Mouse (Mus musculus) stomach, postnatal 0 days (tissue): ENCODE measurements around the gene Mrpl49. TPM values are rescaled to one million over a fixed set of nuclear protein-coding genes. Genes with fewer than 3 reads are reported as not detected.

Experiments used
- ATAC-seq: fragments of 200-750 bp; cut with Nextera tagmentation; 2 replicates; pipeline ENCODE4 v1.8.0; 2017; ENCODE audit not compliant: low FRiP score, low TSS enrichment
- DNase-seq: peaks from one replicate; pipeline ENCODE4 v3.0.0-alpha.2; 2016; ENCODE audit warnings: low spot score
- H3K27ac ChIP-seq: fragments of 300-500 bp; sonication (generic); replicated peaks from 2 replicates; pipeline ENCODE4 v1.5.1; 2014; ENCODE audit warnings: mild to moderate bottlenecking, control low read depth
- H3K27me3 ChIP-seq: fragments of 300-500 bp; sonication (generic); 2 replicates; pipeline ENCODE4 v1.6.1; 2014; ENCODE audit warnings: low read length; ENCODE audit not compliant: control insufficient read depth, insufficient read depth
- H3K36me3 ChIP-seq: fragments of 300-500 bp; sonication (generic); 2 replicates; pipeline ENCODE4 v1.6.1; 2014; ENCODE audit warnings: low read length, mixed read lengths; ENCODE audit not compliant: control insufficient read depth, insufficient read depth
- H3K4me1 ChIP-seq: fragments of 300-500 bp; sonication (generic); replicated peaks from 2 replicates; pipeline ENCODE4 v1.6.1; 2014; ENCODE audit warnings: antibody characterized with exemption; ENCODE audit not compliant: control insufficient read depth, insufficient read depth
- H3K4me2 ChIP-seq: fragments of 300-500 bp; sonication (generic); replicated peaks from 2 replicates; pipeline ENCODE4 v1.6.1; 2014; ENCODE audit warnings: low read depth, mild to moderate bottlenecking, control low read depth, moderate library complexity
- H3K4me3 ChIP-seq: fragments of 300-500 bp; sonication (generic); 2 replicates; pipeline ENCODE4 v1.5.1; 2014; ENCODE audit warnings: low read depth, low read length, control low read depth
- H3K9ac ChIP-seq: fragments of 300-500 bp; sonication (generic); 2 replicates; pipeline ENCODE4 v1.6.1; 2014; ENCODE audit warnings: mild to moderate bottlenecking, low read length, control low read depth, mixed read lengths
- H3K9me3 ChIP-seq: fragments of 300-500 bp; sonication (generic); 2 replicates; pipeline ENCODE4 v1.6.1; 2016; ENCODE audit warnings: low read length; ENCODE audit not compliant: control insufficient read depth
- CTCF ChIP-seq: IDR thresholded peaks from 2 replicates; pipeline ENCODE4 v1.5.1; 2016; ENCODE audit warnings: antibody characterized with exemption, low read depth, mild to moderate bottlenecking, moderate library complexity
- EP300 ChIP-seq: optimal IDR thresholded peaks from 2 replicates; pipeline ENCODE3; 2016; ENCODE audit warnings: antibody characterized with exemption
- WGBS: fragments of 180-500 bp; shearing (Covaris S2); extraction: QIAGEN DNeasy Blood & Tissue Kit; methylation state at CpG from one replicate; pipeline ENCODE4 v1.1.7; 2014; 5-methylcytosine and 5-hydroxymethylcytosine counted together
- polyA plus RNA-seq: library from polyadenylated mRNA; unstranded; fragments of >200 nt; fragmentation: Nextera tagmentation; extraction: Ambion mirVana; gene quantifications from 2 replicates; pipeline ENCODE4 v1.2.1, GENCODE M21; 2015

The Mrpl49 gene
- 35.0 and 36.6 TPM in 2 replicates for polyA plus RNA-seq

DNA sequence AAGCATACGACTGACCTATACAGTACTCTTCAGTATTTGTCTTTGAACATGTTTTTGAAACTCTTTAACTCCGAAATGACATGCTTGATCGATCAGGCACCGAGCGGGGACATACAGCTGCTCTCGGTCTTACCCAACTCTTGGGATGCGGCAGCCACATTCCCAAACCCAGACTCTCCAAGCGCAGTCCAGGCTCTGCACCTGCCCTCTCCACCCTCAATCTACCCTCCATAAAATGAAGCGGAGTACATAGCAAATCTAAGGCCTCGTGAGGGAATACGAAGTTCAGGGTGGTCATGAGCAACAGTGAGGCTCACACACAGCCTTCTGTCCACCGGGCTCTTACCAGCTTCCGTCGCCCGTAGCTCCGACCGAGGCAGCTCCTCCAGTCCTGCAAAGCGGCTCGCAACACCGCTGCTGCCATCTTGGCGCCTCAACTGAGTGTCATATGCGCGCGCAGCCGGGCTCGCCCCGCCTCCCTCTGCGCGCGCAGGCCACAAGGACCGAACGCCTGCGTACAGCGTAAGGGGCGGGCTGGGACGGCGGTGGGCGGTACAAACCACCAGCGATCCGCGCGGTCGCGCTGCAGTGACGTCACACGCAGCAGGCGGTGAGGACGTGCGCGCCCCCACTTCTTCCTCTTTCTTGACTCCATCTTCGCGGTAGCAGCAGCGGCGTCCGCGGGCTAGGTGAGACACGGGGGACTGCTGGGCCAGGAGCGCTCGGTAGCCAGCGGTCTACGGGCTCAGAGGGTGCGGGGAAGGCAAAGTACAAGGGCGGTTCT is at the start of gene Mrpl49, which contains the start of gene Fau:
Gene Mrpl49, minus strand, starts transcription at position 473 of the 784 bp plus-strand sequence.
Gene Fau, plus strand, starts transcription at position 532 of the 784 bp plus-strand sequence.
- peaks cover 4% of the 10 kb centered on the region for H3K36me3 ChIP-seq
- H3K9ac ChIP-seq, result peak within 1 kb of the TSS; percentile 89
- WGBS, result under 1% methylated on average over 61 of the region's 63 CpGs
- no peaks in the 10 kb centered on the region for H3K9me3 ChIP-seq
- H3K27ac ChIP-seq, result peak within 1 kb of the TSS; percentile 87
- H3K4me3 ChIP-seq, result peak within 1 kb of the TSS; percentile 76
- ATAC-seq (peak; percentile 85), DNase-seq (peak; percentile 99)
- H3K27me3 ChIP-seq, result no peaks in the 10 kb centered on the region
- H3K4me1 ChIP-seq, result peaks cover 3% of the 10 kb centered on the region
- H3K4me2 ChIP-seq, result peak within 1 kb of the TSS; percentile 81
- TF ChIP-seq CTCF (no peak), EP300 (no peak)

DNA sequence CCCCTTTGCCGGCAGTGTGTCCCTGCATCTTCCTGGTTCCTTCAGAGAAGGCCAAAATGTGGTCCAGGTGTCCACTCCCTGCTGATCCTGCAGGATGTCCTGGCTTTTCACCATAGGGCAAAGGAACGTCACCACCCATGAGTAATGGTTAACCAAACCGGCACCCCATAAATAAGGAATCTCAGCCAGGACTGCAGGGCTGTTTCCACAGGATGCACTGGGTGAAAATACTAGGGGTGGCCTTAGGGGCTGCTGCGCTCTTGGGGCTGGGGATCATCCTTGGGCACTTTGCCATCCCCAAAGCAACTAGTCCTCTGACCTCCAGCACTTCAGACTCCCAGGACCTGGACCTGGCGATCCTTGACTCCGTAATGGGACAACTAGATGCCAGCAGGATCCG is 48.0 kb upstream of the Mrpl49 start, which contains the start of gene Naaladl1:
Gene Naaladl1, plus strand, starts transcription at position 197 of the 400 bp plus-strand sequence.
- no peak for TF ChIP-seq CTCF
- no peak for TF ChIP-seq EP300
- no peaks in the 10 kb centered on the region for H3K4me1 ChIP-seq
- no peaks in the 10 kb centered on the region for H3K36me3 ChIP-seq
- H3K9ac ChIP-seq, result peak within 1 kb of the TSS; percentile 3; the same call in 1 of the 2 replicates
- no peak within 1 kb of the TSS for H3K4me2 ChIP-seq
- DNase-seq (no peak), ATAC-seq (no peak)
- H3K27me3 ChIP-seq, result no peaks in the 10 kb centered on the region
- no peak within 1 kb of the TSS for H3K4me3 ChIP-seq
- H3K9me3 ChIP-seq, result no peaks in the 10 kb centered on the region
- 75% methylated on average over 7 of the region's 7 CpGs for WGBS
- no peak within 1 kb of the TSS for H3K27ac ChIP-seq

DNA sequence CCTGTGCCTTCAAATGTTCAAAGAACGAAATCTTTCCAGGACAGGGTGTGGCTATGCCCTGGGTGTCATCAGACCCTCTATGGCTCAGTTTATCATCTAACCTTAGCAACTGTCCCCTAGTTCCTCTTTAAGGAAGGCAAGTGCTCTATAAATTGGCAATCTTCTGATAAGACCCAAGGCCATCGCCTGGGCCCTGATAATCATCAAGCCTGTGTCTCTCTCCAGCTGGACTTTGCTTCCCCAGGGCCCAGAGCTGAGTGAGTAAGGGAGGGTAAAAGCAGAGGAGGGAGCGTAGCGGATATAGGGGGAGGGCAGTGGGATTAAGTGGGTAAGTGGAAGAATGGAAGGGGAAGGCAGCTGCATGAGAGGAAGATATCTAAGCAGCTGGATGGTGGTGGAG is 46.9 kb upstream of the Mrpl49 start:
- no peak for DNase-seq
- Histone ChIP-seq H3K9me3 (no peaks in the 10 kb centered on the region), H3K4me3 (no peak overlapping the region), H3K4me1 (no peaks in the 10 kb centered on the region), H3K4me2 (no peak overlapping the region), H3K36me3 (no peaks in the 10 kb centered on the region), H3K27me3 (no peaks in the 10 kb centered on the region), H3K27ac (no peak overlapping the region), H3K9ac (peak overlapping the region; percentile 3; the same call in 1 of the 2 replicates)
- ATAC-seq, result no peak
- 65% methylated on average over 4 of the region's 4 CpGs for WGBS
- TF ChIP-seq CTCF (no peak), EP300 (no peak)

DNA sequence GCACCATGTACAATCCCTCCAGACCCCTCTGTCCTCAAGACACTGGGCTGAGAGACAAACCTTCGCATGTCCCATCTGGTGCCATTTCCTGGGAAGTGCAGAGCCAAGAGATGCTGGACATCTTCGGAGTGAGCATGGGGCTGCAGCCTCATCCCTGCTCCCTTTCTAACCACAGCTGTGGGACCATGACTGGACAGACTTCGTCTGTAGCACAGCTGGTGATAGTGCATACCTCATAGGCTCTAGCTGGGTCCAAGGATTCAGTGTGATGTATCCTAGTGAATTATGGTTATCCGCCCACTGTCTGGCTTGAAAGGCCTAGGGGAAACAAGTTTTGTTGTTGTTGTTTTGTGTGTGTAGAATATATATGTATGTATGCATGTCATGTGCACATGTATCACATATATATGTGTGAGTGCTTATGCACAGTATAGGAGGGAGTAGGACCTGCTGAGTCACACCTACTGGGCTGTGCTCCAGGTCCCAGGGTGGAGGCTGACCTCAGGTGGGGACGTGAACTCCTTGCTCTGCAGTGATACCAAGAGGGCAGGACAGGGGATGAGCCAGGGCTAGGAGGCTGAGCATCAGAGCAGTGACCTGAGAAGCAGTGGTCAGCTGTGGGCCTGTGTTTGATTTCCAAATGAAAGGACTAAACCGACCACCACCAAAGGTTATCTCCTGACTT is 44.7 kb upstream of the Mrpl49 start:
- TF ChIP-seq EP300 (no peak), CTCF (no peak)
- DNase-seq, result peak; percentile 47
- WGBS, result 66% methylated on average over 6 of the region's 6 CpGs
- H3K27ac ChIP-seq, result no peak overlapping the region
- no peak overlapping the region for H3K4me2 ChIP-seq
- no peaks in the 10 kb centered on the region for H3K27me3 ChIP-seq
- H3K9ac ChIP-seq, result no peak overlapping the region
- no peaks in the 10 kb centered on the region for H3K36me3 ChIP-seq
- no peak overlapping the region for H3K4me3 ChIP-seq
- no peaks in the 10 kb centered on the region for H3K4me1 ChIP-seq
- no peaks in the 10 kb centered on the region for H3K9me3 ChIP-seq
- ATAC-seq, result peak; percentile 76

DNA sequence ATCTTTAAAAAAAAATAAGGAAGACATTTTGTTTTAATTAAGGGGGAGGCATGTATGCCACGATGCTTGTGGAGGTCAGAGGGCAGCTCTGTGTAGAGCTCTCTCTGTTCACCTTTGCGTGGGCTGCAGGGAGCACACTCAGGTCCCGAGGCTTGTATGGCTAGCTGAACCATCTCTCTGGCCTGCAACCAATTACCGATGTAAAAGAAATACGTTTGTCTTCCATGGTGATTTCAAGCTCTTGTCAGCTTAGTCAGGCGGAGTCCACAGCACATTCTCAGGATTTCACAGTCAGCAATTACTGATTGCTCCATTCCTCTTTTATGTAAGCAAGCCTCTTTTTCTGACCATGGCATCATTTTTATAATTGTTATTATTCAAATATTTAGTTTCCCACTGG is 43.6 kb upstream of the Mrpl49 start:
- no peak for ATAC-seq
- H3K9ac ChIP-seq, result no peak overlapping the region; the same call in 1 of the 2 replicates

DNA sequence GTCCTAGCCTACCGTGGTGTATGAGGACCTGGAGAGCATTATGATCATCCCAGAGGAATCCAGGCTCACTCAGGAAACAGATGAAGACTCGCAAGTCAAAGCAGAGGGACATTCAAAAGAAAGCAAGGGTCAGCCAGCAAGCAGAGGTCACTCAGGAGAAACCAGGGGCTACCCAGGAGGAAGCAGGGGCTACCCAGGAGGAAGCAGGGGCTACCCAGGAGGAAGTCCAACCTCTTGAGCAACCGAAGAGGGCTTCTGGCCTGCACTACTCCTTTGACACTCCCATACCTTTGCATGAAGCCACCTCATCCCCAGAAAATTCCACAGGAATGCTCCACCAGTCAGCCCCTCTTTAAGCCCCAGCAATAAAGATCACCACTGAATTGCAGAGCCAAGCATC is 40.3 kb upstream of the Mrpl49 start:
- WGBS, result 85% methylated on average over 3 of the region's 3 CpGs
- TF ChIP-seq EP300 (no peak), CTCF (no peak)
- H3K27me3 ChIP-seq, result no peaks in the 10 kb centered on the region
- H3K4me1 ChIP-seq, result no peaks in the 10 kb centered on the region
- no peak for DNase-seq
- no peak overlapping the region for H3K4me3 ChIP-seq
- ATAC-seq, result no peak
- no peaks in the 10 kb centered on the region for H3K36me3 ChIP-seq
- no peak overlapping the region for H3K27ac ChIP-seq
- no peak overlapping the region for H3K4me2 ChIP-seq
- H3K9me3 ChIP-seq, result no peaks in the 10 kb centered on the region
- H3K9ac ChIP-seq, result no peak overlapping the region

More for the DNA sequence above, 43.6 kb upstream of the Mrpl49 start:
- Histone ChIP-seq H3K4me2 (no peak overlapping the region), H3K4me3 (no peak overlapping the region), H3K9me3 (no peaks in the 10 kb centered on the region), H3K4me1 (no peaks in the 10 kb centered on the region), H3K36me3 (no peaks in the 10 kb centered on the region), H3K27me3 (no peaks in the 10 kb centered on the region), H3K27ac (no peak overlapping the region)
- DNase-seq, result no peak
- TF ChIP-seq CTCF, result no peak
- TF ChIP-seq EP300, result no peak
- 52% methylated on average over 6 of the region's 6 CpGs for WGBS
